Mouse (Mus musculus) neural tube, embryonic 15.5 days (tissue): ENCODE data around the gene Bcl2l2. TPM values are rescaled to one million over a fixed set of nuclear protein-coding genes. Genes with fewer than 3 reads are reported as not detected.
A peak's percentile ranks its signal among the peaks of the same experiment; 100 is the strongest.

Source experiments
- ATAC-seq: fragments of 200-750 bp; cut with Nextera tagmentation; 2 replicates; pipeline ENCODE4 v1.8.0; 2017; ENCODE audit warnings: mild to moderate bottlenecking, moderate TSS enrichment, moderate library complexity; ENCODE audit not compliant: low FRiP score
- H3K27ac ChIP-seq: fragments of 300-500 bp; sonication (generic); replicated peaks from 2 replicates; pipeline ENCODE4 v1.5.1; 2015; ENCODE audit warnings: mild to moderate bottlenecking, inconsistent platforms
- H3K27me3 ChIP-seq: fragments of 300-500 bp; sonication (generic); replicated peaks from 2 replicates; pipeline ENCODE4 v1.6.1; 2015; ENCODE audit warnings: inconsistent platforms
- H3K36me3 ChIP-seq: fragments of 300-500 bp; sonication (generic); 2 replicates; pipeline ENCODE4 v1.6.1; 2015; ENCODE audit warnings: inconsistent platforms
- H3K4me1 ChIP-seq: fragments of 300-500 bp; sonication (generic); 2 replicates; pipeline ENCODE4 v1.6.1; 2015; ENCODE audit warnings: inconsistent platforms
- H3K4me2 ChIP-seq: fragments of 300-500 bp; sonication (generic); 2 replicates; pipeline ENCODE4 v1.6.1; 2015; ENCODE audit warnings: inconsistent platforms, mild to moderate bottlenecking, moderate library complexity
- H3K4me3 ChIP-seq: fragments of 300-500 bp; sonication (generic); replicated peaks from 2 replicates; pipeline ENCODE4 v1.5.1; 2015; ENCODE audit warnings: mild to moderate bottlenecking, inconsistent platforms
- H3K9ac ChIP-seq: fragments of 300-500 bp; sonication (generic); replicated peaks from 2 replicates; pipeline ENCODE4 v1.6.1; 2015; ENCODE audit warnings: mild to moderate bottlenecking, inconsistent platforms
- H3K9me3 ChIP-seq: fragments of 300-500 bp; sonication (generic); replicated peaks from 2 replicates; pipeline ENCODE4 v1.6.1; 2016; ENCODE audit warnings: inconsistent platforms
- WGBS: fragments of 180-500 bp; shearing (Covaris S2); methylation state at CpG from one replicate; pipeline ENCODE4 v1.1.7; 2015; ENCODE audit warnings: mixed read lengths; 5-methylcytosine and 5-hydroxymethylcytosine counted together
- polyA plus RNA-seq: library from polyadenylated mRNA; unstranded; fragments of >200 nt; fragmentation: Nextera tagmentation; extraction: Ambion mirVana; gene quantifications from 2 replicates; pipeline ENCODE4 v1.2.1, GENCODE M21; 2015

Bcl2l2 gene
- polyA plus RNA-seq, 1 experiment from 2014 or later = 3.4 TPM

DNA sequence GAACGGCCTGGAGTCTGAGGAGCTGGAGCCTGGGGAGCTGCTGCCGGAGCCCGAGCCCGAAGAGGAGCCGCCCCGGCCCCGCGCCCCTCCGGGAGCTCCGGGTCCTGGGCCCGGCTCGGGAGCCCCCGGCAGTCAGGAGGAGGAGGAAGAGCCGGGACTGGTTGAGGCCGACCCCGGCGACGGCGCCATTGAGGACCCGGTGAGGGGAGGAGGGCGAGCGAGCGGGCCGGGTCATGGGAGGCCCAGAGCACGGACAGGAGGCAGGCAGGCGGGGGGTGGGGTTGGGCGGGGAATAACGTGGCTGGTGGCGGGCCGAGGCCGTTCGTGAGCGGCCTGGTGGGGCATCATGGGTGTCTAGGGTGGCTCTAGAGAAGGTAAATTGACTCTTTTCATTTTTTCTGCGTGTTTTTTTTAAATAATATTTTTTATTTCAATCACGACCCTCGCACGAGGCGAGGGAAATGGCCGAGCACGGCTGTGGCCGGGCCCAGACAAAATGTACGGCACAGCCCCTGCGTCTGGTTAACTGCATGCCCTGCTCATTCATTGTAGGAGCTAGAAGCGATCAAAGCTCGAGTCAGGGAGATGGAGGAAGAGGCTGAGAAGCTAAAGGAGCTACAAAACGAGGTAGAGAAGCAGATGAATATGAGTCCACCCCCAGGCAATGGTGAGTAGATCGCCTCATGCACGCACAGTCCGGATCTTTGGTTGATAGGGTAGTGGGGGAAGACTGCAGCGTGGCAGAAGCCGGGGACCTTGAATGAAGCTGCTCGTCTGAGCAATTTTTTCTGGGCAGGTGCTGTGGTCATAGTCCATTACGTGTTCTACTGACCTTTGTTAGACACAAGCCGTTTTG lies 11.3 kb downstream of the Bcl2l2 start:
- Histone ChIP-seq H3K4me2 (peak overlapping the region; percentile 68), H3K27ac (peak overlapping the region; percentile 97), H3K9ac (peak overlapping the region; percentile 99), H3K27me3 (no peaks in the 10 kb centered on the region), H3K36me3 (peaks cover 31% of the 10 kb centered on the region), H3K9me3 (no peaks in the 10 kb centered on the region), H3K4me3 (peak overlapping the region; percentile 87), H3K4me1 (peaks cover 24% of the 10 kb centered on the region)
- ATAC-seq = peak; percentile 63
- under 1% methylated on average over 51 of the region's 54 CpGs for WGBS

GRCm38 (mm10) chr14:54897445-54897844 lies 14.3 kb downstream of the Bcl2l2 start:
- Histone ChIP-seq H3K27me3 (no peaks in the 10 kb centered on the region), H3K27ac (no peak overlapping the region), H3K4me1 (peaks cover 28% of the 10 kb centered on the region), H3K9ac (0 out of 2 replicates have a peak overlapping the region, but pooled peaks have one; percentile 6), H3K36me3 (peaks cover 31% of the 10 kb centered on the region), H3K4me3 (no peak overlapping the region), H3K4me2 (no peak overlapping the region), H3K9me3 (no peaks in the 10 kb centered on the region)
- 74% methylated on average over 2 of the region's 2 CpGs for WGBS
- ATAC-seq = no peak

GRCm38 (mm10) chr14:54900383-54900782 lies 17.2 kb downstream of the Bcl2l2 start:
- ATAC-seq = peak; percentile 33; the same call in 1 of the 2 replicates
- Histone ChIP-seq H3K4me3 (no peak overlapping the region), H3K27me3 (no peaks in the 10 kb centered on the region), H3K4me2 (no peak overlapping the region), H3K4me1 (peaks cover 18% of the 10 kb centered on the region), H3K9ac (no peak overlapping the region), H3K27ac (peak overlapping the region; percentile 46; the same call in 1 of the 2 replicates), H3K9me3 (no peaks in the 10 kb centered on the region), H3K36me3 (peaks cover 36% of the 10 kb centered on the region)
- under 1% methylated on average over 3 of the region's 3 CpGs for WGBS

GRCm38 (mm10) chr14:54903641-54904040 lies 20.5 kb downstream of the Bcl2l2 start:
- Histone ChIP-seq H3K36me3 (peaks cover 35% of the 10 kb centered on the region), H3K4me3 (no peak overlapping the region), H3K9me3 (no peaks in the 10 kb centered on the region), H3K4me1 (peaks cover 17% of the 10 kb centered on the region), H3K27ac (no peak overlapping the region), H3K4me2 (no peak overlapping the region), H3K9ac (no peak overlapping the region), H3K27me3 (no peaks in the 10 kb centered on the region)
- WGBS = 93% methylated on average over 4 of the region's 4 CpGs
- ATAC-seq = no peak

- peaks cover 31% of the 10 kb centered on the region for H3K36me3 ChIP-seq
- H3K27me3 ChIP-seq = no peaks in the 10 kb centered on the region
- 84% methylated on average over 7 of the region's 7 CpGs for WGBS
- 0 out of 2 replicates have a peak overlapping the region, but pooled peaks have one; percentile 3 for H3K9ac ChIP-seq
- H3K4me3 ChIP-seq = no peak overlapping the region
- no peaks in the 10 kb centered on the region for H3K9me3 ChIP-seq
- no peak overlapping the region for H3K4me2 ChIP-seq
- no peak for ATAC-seq
- no peak overlapping the region for H3K27ac ChIP-seq
- H3K4me1 ChIP-seq = peaks cover 53% of the 10 kb centered on the region
Observed at GRCm38 (mm10) chr14:54908682-54909081, 25.5 kb downstream of the Bcl2l2 start.

DNA sequence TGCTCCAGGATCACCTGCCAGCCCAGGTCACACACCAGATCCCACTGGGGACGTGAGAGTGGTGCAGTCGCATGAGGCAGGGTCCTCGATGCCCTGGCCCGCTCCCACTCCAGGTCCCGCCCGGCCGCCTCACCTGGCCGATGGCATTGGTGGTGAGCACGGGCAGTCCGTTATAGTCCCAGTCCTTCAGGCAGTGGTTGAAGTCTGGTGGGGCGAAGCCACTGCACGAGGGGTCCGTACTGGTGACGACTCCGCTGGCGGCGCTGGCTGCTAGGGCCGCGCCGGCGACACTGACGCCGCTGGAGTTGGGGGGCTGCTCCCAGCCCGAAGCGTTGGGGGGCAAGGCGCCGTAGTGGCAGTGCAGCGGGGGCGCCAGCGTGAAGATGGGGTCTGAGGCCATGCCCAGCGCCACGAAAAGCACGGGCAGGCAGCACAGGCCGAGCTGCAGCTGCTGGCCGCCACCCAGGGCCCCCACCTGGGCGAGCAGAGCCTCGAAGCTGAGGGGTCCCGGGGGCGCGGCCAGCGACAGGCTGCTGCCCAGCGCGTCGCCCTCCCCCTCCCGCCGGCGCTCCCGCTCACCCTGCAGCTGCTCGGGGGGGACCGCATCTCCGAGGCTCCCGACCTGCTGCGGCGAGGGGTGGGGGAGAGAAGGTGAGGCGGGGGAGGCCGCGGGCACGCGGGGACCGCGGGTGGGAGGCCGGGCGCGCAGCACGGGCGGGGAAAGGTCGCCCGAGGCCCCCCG lies 29.1 kb downstream of the Bcl2l2 start:
- WGBS = 2% methylated on average over 65 of the region's 69 CpGs
- Histone ChIP-seq H3K4me1 (peaks cover 55% of the 10 kb centered on the region), H3K4me3 (peak overlapping the region; percentile 91), H3K9me3 (no peaks in the 10 kb centered on the region), H3K27ac (peak overlapping the region; percentile 94), H3K9ac (peak overlapping the region; percentile 100), H3K27me3 (no peaks in the 10 kb centered on the region), H3K4me2 (peak overlapping the region; percentile 93), H3K36me3 (peaks cover 19% of the 10 kb centered on the region)
- ATAC-seq = peak; percentile 72

- Histone ChIP-seq H3K4me1 (peaks cover 49% of the 10 kb centered on the region), H3K9me3 (no peaks in the 10 kb centered on the region), H3K27ac (peak within 1 kb of the TSS; percentile 94), H3K36me3 (peaks cover 15% of the 10 kb centered on the region), H3K4me3 (peak within 1 kb of the TSS; percentile 91), H3K27me3 (no peaks in the 10 kb centered on the region), H3K4me2 (peak within 1 kb of the TSS; percentile 93), H3K9ac (peak within 1 kb of the TSS; percentile 100)
- peak; percentile 96 for ATAC-seq
- under 1% methylated on average over 27 of the region's 28 CpGs for WGBS
Observed at GRCm38 (mm10) chr14:54912886-54913285, 29.7 kb downstream of the Bcl2l2 start, which contains the start of gene Slc22a17. Gene Slc22a17, minus strand, starts transcription at chr14:54913132.

- peak; percentile 25 for ATAC-seq
- Histone ChIP-seq H3K36me3 (peaks cover 12% of the 10 kb centered on the region), H3K4me1 (peaks cover 45% of the 10 kb centered on the region), H3K4me2 (peak overlapping the region; percentile 93), H3K27me3 (no peaks in the 10 kb centered on the region), H3K27ac (peak overlapping the region; percentile 94), H3K9ac (peak overlapping the region; percentile 100), H3K9me3 (no peaks in the 10 kb centered on the region), H3K4me3 (peak overlapping the region; percentile 91)
- 13% methylated on average over 10 of the region's 10 CpGs for WGBS
Observed at GRCm38 (mm10) chr14:54913343-54913742, 30.2 kb downstream of the Bcl2l2 start.

GRCm38 (mm10) chr14:54920076-54920685 lies 37.0 kb downstream of the Bcl2l2 start:
- no peak for ATAC-seq
- Histone ChIP-seq H3K4me1 (peaks cover 20% of the 10 kb centered on the region), H3K4me3 (no peak overlapping the region), H3K36me3 (peaks cover 28% of the 10 kb centered on the region), H3K9ac (no peak overlapping the region), H3K4me2 (no peak overlapping the region), H3K27me3 (no peaks in the 10 kb centered on the region), H3K9me3 (no peaks in the 10 kb centered on the region; the same call in 1 of the 2 replicates), H3K27ac (no peak overlapping the region)
- 94% methylated on average over 16 of the region's 16 CpGs for WGBS

GRCm38 (mm10) chr14:54924641-54925348 lies 41.6 kb downstream of the Bcl2l2 start:
- WGBS = 13% methylated on average over 7 of the region's 7 CpGs
- Histone ChIP-seq H3K4me3 (peak overlapping the region; percentile 52), H3K36me3 (peaks cover 9% of the 10 kb centered on the region; the same call in 1 of the 2 replicates), H3K9ac (peak overlapping the region; percentile 68), H3K9me3 (no peaks in the 10 kb centered on the region; the same call in 1 of the 2 replicates), H3K27ac (peak overlapping the region; percentile 88), H3K27me3 (0 out of 2 replicates have a peak, but pooled peaks cover 3% of the 10 kb centered on the region), H3K4me1 (peaks cover 45% of the 10 kb centered on the region), H3K4me2 (peak overlapping the region; percentile 97)
- peak; percentile 38 for ATAC-seq
